Mouse (Mus musculus) spleen, adult 12 weeks (tissue): ENCODE results near the gene Gm17455.
A peak's percentile ranks its signal among the peaks of the same experiment; 100 is the strongest.

ENCODE experiments used
- DNase-seq: peaks from one replicate; pipeline ENCODE4 v3.0.0; 2022; ENCODE audit warnings: low spot score

Gm17455 gene

GRCm38 (mm10) chr10:60373937-60374578, 25.5 kb upstream of the Gm17455 start:
- DNase-seq: no peak

- DNase-seq: no peak
Measured at GRCm38 (mm10) chr10:60376704-60377103, 22.8 kb upstream of the Gm17455 start.

GRCm38 (mm10) chr10:60379419-60379957, 20.0 kb upstream of the Gm17455 start:
- no peak for DNase-seq

- no peak for DNase-seq
Measured at GRCm38 (mm10) chr10:60380229-60380628, 19.3 kb upstream of the Gm17455 start.

GRCm38 (mm10) chr10:60381142-60381925, 18.2 kb upstream of the Gm17455 start:
- DNase-seq: peak; percentile 15

GRCm38 (mm10) chr10:60388332-60388731, 11.2 kb upstream of the Gm17455 start:
- DNase-seq: no peak

- DNase-seq: no peak
Measured at GRCm38 (mm10) chr10:60389447-60389865, 10.1 kb upstream of the Gm17455 start.

GRCm38 (mm10) chr10:60390177-60390903, 9.2 kb upstream of the Gm17455 start:
- no peak for DNase-seq

- DNase-seq: no peak
Measured at GRCm38 (mm10) chr10:60390904-60391420, 8.6 kb upstream of the Gm17455 start.

- no peak for DNase-seq
Measured at GRCm38 (mm10) chr10:60391661-60392060, 7.9 kb upstream of the Gm17455 start.

- DNase-seq: no peak
Measured at GRCm38 (mm10) chr10:60394936-60395335, 4.6 kb upstream of the Gm17455 start.

GRCm38 (mm10) chr10:60395605-60396004, 3.9 kb upstream of the Gm17455 start:
- DNase-seq: no peak

GRCm38 (mm10) chr10:60398051-60398814, 1.3 kb upstream of the Gm17455 start:
- DNase-seq: no peak

GRCm38 (mm10) chr10:60400507-60401295, 1.2 kb downstream of the Gm17455 start:
- no peak for DNase-seq

GRCm38 (mm10) chr10:60405460-60406177, 6.1 kb downstream of the Gm17455 start:
- no peak for DNase-seq

- peak; percentile 62 for DNase-seq
Measured at GRCm38 (mm10) chr10:60407831-60408230, 8.3 kb downstream of the Gm17455 start.

- no peak for DNase-seq
Measured at GRCm38 (mm10) chr10:60411794-60412193, 12.3 kb downstream of the Gm17455 start.

- DNase-seq: no peak
Measured at GRCm38 (mm10) chr10:60413756-60414155, 14.2 kb downstream of the Gm17455 start.

GRCm38 (mm10) chr10:60417041-60417440, 17.5 kb downstream of the Gm17455 start:
- no peak for DNase-seq

- DNase-seq: peak; percentile 31
Measured at GRCm38 (mm10) chr10:60418137-60418536, 18.6 kb downstream of the Gm17455 start.
